Mouse (Mus musculus): ENCODE measurements around the gene Hdac1. TPM values are rescaled to one million over a fixed set of nuclear protein-coding genes. Genes with fewer than 3 reads are reported as not detected.
A peak's percentile ranks its signal among the peaks of the same experiment; 100 is the strongest.

The Hdac1 gene
- total and polyA plus RNA-seq, 2 experiments from 2014 or later: 38.0 to 56.6 TPM

GRCm38 (mm10) chr4:129500017-129500416 lies 42.5 kb downstream of the Hdac1 start:
- no peaks in the 10 kb centered on the region for H3K36me3 ChIP-seq (ENCODE audit: insufficient read depth, low read length)
- H3K9me3 ChIP-seq (ENCODE audit: low read length): no peaks in the 10 kb centered on the region
- 76% methylated on average over 8 of the region's 8 CpGs for WGBS
- H3K4me2 ChIP-seq (ENCODE audit: low read depth, low read length): peak overlapping the region; percentile 82
- peaks cover 13% of the 10 kb centered on the region; the same call in 1 of the 2 replicates for H3K4me1 ChIP-seq (ENCODE audit: insufficient read depth, low read length)
- no peaks in the 10 kb centered on the region for H3K27me3 ChIP-seq (ENCODE audit: insufficient read depth, low read length)
- ATAC-seq (no peak), DNase-seq (ENCODE audit: low spot score) (no peak)
- H3K27ac ChIP-seq: peak overlapping the region; percentile 79
- TF ChIP-seq CTCF (IDR thresholded peaks at IDR 0.05; ENCODE audit: low read depth): no peak
- H3K9ac ChIP-seq (replicated peaks; ENCODE audit: low read length): no peak overlapping the region
- peak overlapping the region; percentile 46; the same call in 1 of the 2 replicates for H3K4me3 ChIP-seq (ENCODE audit: low read length)

GRCm38 (mm10) chr4:129498941-129499340 lies 43.6 kb downstream of the Hdac1 start:
- H3K4me1 ChIP-seq (ENCODE audit: insufficient read depth, low read length): peaks cover 13% of the 10 kb centered on the region; the same call in 1 of the 2 replicates
- H3K9me3 ChIP-seq (ENCODE audit: low read length): no peaks in the 10 kb centered on the region
- no peak overlapping the region for H3K4me3 ChIP-seq (ENCODE audit: low read length)
- no peak overlapping the region for H3K27ac ChIP-seq
- H3K27me3 ChIP-seq (ENCODE audit: insufficient read depth, low read length): no peaks in the 10 kb centered on the region
- TF ChIP-seq CTCF (IDR thresholded peaks at IDR 0.05; ENCODE audit: low read depth): no peak
- ATAC-seq: no peak
- no peak overlapping the region for H3K4me2 ChIP-seq (ENCODE audit: low read depth, low read length)
- H3K36me3 ChIP-seq (ENCODE audit: insufficient read depth, low read length): no peaks in the 10 kb centered on the region
- 67% methylated on average over 3 of the region's 3 CpGs for WGBS
- no peak overlapping the region for H3K9ac ChIP-seq (replicated peaks; ENCODE audit: low read length)
- no peak for DNase-seq (ENCODE audit: low spot score)

GRCm38 (mm10) chr4:129496631-129497030 lies 45.9 kb downstream of the Hdac1 start:
- DNase-seq (ENCODE audit: low spot score): no peak
- H3K4me2 ChIP-seq (ENCODE audit: low read depth, low read length): peak overlapping the region; percentile 34
- peaks cover 13% of the 10 kb centered on the region; the same call in 1 of the 2 replicates for H3K4me1 ChIP-seq (ENCODE audit: insufficient read depth, low read length)
- no peaks in the 10 kb centered on the region for H3K27me3 ChIP-seq (ENCODE audit: insufficient read depth, low read length)
- ATAC-seq: no peak
- no peaks in the 10 kb centered on the region for H3K9me3 ChIP-seq (ENCODE audit: low read length)
- no peak overlapping the region for H3K4me3 ChIP-seq (ENCODE audit: low read length)
- peak overlapping the region; percentile 40 for H3K9ac ChIP-seq (replicated peaks; ENCODE audit: low read length)
- H3K36me3 ChIP-seq (ENCODE audit: insufficient read depth, low read length): no peaks in the 10 kb centered on the region
- TF ChIP-seq CTCF (IDR thresholded peaks at IDR 0.05; ENCODE audit: low read depth): no peak
- H3K27ac ChIP-seq: peak overlapping the region; percentile 82
- 15% methylated on average over 6 of the region's 6 CpGs for whole genome bisulfite sequencing

- WGBS: 13% methylated on average over 16 of the region's 16 CpGs
- TF ChIP-seq CTCF (IDR thresholded peaks at IDR 0.05; ENCODE audit: low read depth): peak; percentile 48; the same call in 1 of the 2 replicates
- Histone ChIP-seq H3K4me1 (ENCODE audit: insufficient read depth, low read length) (peaks cover 19% of the 10 kb centered on the region), H3K9ac (replicated peaks; ENCODE audit: low read length) (peak overlapping the region; percentile 40; the same call in 1 of the 2 replicates), H3K4me3 (ENCODE audit: low read length) (no peak overlapping the region), H3K27me3 (ENCODE audit: insufficient read depth, low read length) (no peaks in the 10 kb centered on the region), H3K27ac (peak overlapping the region; percentile 82), H3K36me3 (ENCODE audit: insufficient read depth, low read length) (no peaks in the 10 kb centered on the region), H3K9me3 (ENCODE audit: low read length) (no peaks in the 10 kb centered on the region), H3K4me2 (ENCODE audit: low read depth, low read length) (peak overlapping the region; percentile 34)
- DNase-seq (ENCODE audit: low spot score) (peak; percentile 91), ATAC-seq (peak; percentile 71)
Observed at GRCm38 (mm10) chr4:129495672-129496562, 46.6 kb downstream of the Hdac1 start.

- TF ChIP-seq CTCF (IDR thresholded peaks at IDR 0.05; ENCODE audit: low read depth): peak; percentile 45
- Histone ChIP-seq H3K27ac (no peak overlapping the region), H3K4me3 (ENCODE audit: low read length) (no peak overlapping the region), H3K27me3 (ENCODE audit: insufficient read depth, low read length) (no peaks in the 10 kb centered on the region), H3K9me3 (ENCODE audit: low read length) (no peaks in the 10 kb centered on the region), H3K4me2 (ENCODE audit: low read depth, low read length) (no peak overlapping the region), H3K4me1 (ENCODE audit: insufficient read depth, low read length) (peaks cover 19% of the 10 kb centered on the region), H3K36me3 (ENCODE audit: insufficient read depth, low read length) (no peaks in the 10 kb centered on the region), H3K9ac (replicated peaks; ENCODE audit: low read length) (no peak overlapping the region)
- ATAC-seq (no peak), DNase-seq (ENCODE audit: low spot score) (no peak)
- 64% methylated on average over 6 of the region's 7 CpGs for WGBS
Observed at GRCm38 (mm10) chr4:129494681-129495080, 47.8 kb downstream of the Hdac1 start.

- 3% methylated on average over 70 of the region's 70 CpGs for WGBS
- DNase-seq (ENCODE audit: low spot score): peak; percentile 77
- peak within 1 kb of the TSS; percentile 60 for H3K4me2 ChIP-seq (ENCODE audit: low read depth, low read length)
- H3K27me3 ChIP-seq (ENCODE audit: insufficient read depth, low read length): no peaks in the 10 kb centered on the region
- no peaks in the 10 kb centered on the region for H3K9me3 ChIP-seq (ENCODE audit: low read length)
- H3K36me3 ChIP-seq (ENCODE audit: insufficient read depth, low read length): peaks cover 30% of the 10 kb centered on the region
- peak within 1 kb of the TSS; percentile 41 for H3K9ac ChIP-seq (replicated peaks; ENCODE audit: low read length)
- no peak within 1 kb of the TSS for H3K27ac ChIP-seq
- TF ChIP-seq CTCF (IDR thresholded peaks at IDR 0.05; ENCODE audit: low read depth): 0 out of 2 replicates have a peak, but pooled peaks have one; percentile 1
- peak; percentile 53 for ATAC-seq
- peaks cover 10% of the 10 kb centered on the region for H3K4me1 ChIP-seq (ENCODE audit: insufficient read depth, low read length)
- peak within 1 kb of the TSS; percentile 30 for H3K4me3 ChIP-seq (ENCODE audit: low read length)
Observed at GRCm38 (mm10) chr4:129490972-129491880, 51.3 kb downstream of the Hdac1 start, which contains the start of the genes Tssk3 and Fam229a. Gene Tssk3, minus strand, starts transcription at chr4:129491022. Gene Fam229a, plus strand, starts transcription at chr4:129491190.

Measured in hindbrain, postnatal 0 days (tissue).